Mouse (Mus musculus) neutrophil, adult 5-6 weeks (primary cell): Measurements from ENCODE around the gene Rnf5. TPM values are rescaled to one million over a fixed set of nuclear protein-coding genes. Genes with fewer than 3 reads are reported as not detected.
A peak's percentile ranks its signal among the peaks of the same experiment; 100 is the strongest.

Experiments
- ATAC-seq: fragments of 151-379, 151-347 bp; 2 replicates; pipeline ENCODE4 v1.8.0; 2017; ENCODE audit warnings: mild to moderate bottlenecking, moderate TSS enrichment; ENCODE audit not compliant: insufficient number of reproducible peaks, poor library complexity, low FRiP score, severe bottlenecking; ENCODE audit errors: extremely low read depth
- total RNA-seq: library from RNA; stranded (forward); fragments of 200-1000 nt; gene quantifications from 2 replicates; pipeline ENCODE4 v1.2.3, GENCODE M21; 2017

Gene Rnf5
- total RNA-seq, 1 experiment from 2014 or later: 15.9 TPM

GRCm38 (mm10) chr17:34613054-34613645 lies 9.7 kb upstream of the Rnf5 start:
- no peak for ATAC-seq

- ATAC-seq: no peak
These were observed 7.6 kb upstream of the Rnf5 start for GRCm38 (mm10) chr17:34611050-34611449.

GRCm38 (mm10) chr17:34607997-34608396 lies 4.5 kb upstream of the Rnf5 start:
- no peak for ATAC-seq

GRCm38 (mm10) chr17:34606186-34607039 lies 2.9 kb upstream of the Rnf5 start:
- ATAC-seq: no peak

- peak; percentile 17; the same call in 1 of the 2 replicates for ATAC-seq
These were observed 2.1 kb upstream of the Rnf5 start for GRCm38 (mm10) chr17:34605609-34606008.

- no peak for ATAC-seq
These were observed 1.2 kb upstream of the Rnf5 start for GRCm38 (mm10) chr17:34604511-34605237.

- peak; percentile 66 for ATAC-seq
These were observed 595 bp upstream of the Rnf5 start, which contains the start of gene Agpat1 for GRCm38 (mm10) chr17:34604061-34604508. Agpat1 (plus strand) TSS chr17:34604262.

- no peak for ATAC-seq
These were observed 1.7 kb downstream of the Rnf5 start for GRCm38 (mm10) chr17:34601796-34602195.

GRCm38 (mm10) chr17:34599891-34600290 lies 3.6 kb downstream of the Rnf5 start:
- ATAC-seq: no peak

- ATAC-seq: no peak
These were observed 5.9 kb downstream of the Rnf5 start, which contains the start of gene Ager for GRCm38 (mm10) chr17:34597566-34598095. Ager (plus strand) TSS chr17:34597862.

GRCm38 (mm10) chr17:34596098-34596497 lies 7.4 kb downstream of the Rnf5 start:
- no peak for ATAC-seq

GRCm38 (mm10) chr17:34593752-34594525 lies 9.6 kb downstream of the Rnf5 start:
- ATAC-seq: no peak

- no peak for ATAC-seq
These were observed 10.6 kb downstream of the Rnf5 start for GRCm38 (mm10) chr17:34592581-34593549.

GRCm38 (mm10) chr17:34591994-34592375 lies 11.5 kb downstream of the Rnf5 start:
- peak; percentile 69 for ATAC-seq

GRCm38 (mm10) chr17:34591029-34591993 lies 12.2 kb downstream of the Rnf5 start, which contains the start of gene Pbx2:
Pbx2 (plus strand) TSS chr17:34591266.
- ATAC-seq: no peak
